Mouse (Mus musculus): ENCODE data around the gene Gm6034.
"Not testable (repeated sequence)": the region's sequence is repeated elsewhere in the genome, so short reads cannot be mapped to it uniquely, and the experiment has no call there.

GRCm38 (mm10) chr17:36042055-36042454 is 706 bp upstream of the Gm6034 start:
- not testable (repeated sequence) for TF ChIP-seq POLR2A, EP300 (IDR thresholded peaks at IDR 0.05; ENCODE audit: insufficient read depth, low read depth, low read length)
- peak; percentile 15; the same call in 1 of the 2 replicates for TF ChIP-seq CTCF (IDR thresholded peaks at IDR 0.05)
